Mouse (Mus musculus) ovary, postnatal 10 days (tissue): Measurements from ENCODE around the gene Trrap.
A peak's percentile ranks its signal among the peaks of the same experiment; 100 is the strongest.

Experiments used
- DNase-seq: peaks from one replicate; pipeline ENCODE4 v3.0.0; 2022; ENCODE audit warnings: low spot score

Gene Trrap

DNA sequence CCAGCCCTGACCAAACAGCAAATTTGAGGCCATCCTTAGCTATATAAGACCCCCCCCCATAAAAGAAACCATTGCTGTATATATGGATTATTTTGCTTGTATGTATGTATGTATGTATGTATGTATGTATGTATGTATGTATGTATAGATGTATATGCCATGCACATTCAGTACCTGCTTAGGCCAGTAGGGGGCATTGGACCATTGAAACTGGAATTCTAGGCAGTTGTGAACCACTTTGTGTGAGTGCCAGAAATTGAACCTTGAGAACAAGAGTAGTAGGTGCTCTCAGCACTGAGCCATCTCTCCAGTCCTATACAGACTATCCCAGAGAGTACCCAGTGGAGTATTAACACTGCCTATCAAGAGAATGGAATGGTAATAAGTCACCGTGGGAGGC is 104.2 kb downstream of the Trrap start:
- DNase-seq: no peak

DNA sequence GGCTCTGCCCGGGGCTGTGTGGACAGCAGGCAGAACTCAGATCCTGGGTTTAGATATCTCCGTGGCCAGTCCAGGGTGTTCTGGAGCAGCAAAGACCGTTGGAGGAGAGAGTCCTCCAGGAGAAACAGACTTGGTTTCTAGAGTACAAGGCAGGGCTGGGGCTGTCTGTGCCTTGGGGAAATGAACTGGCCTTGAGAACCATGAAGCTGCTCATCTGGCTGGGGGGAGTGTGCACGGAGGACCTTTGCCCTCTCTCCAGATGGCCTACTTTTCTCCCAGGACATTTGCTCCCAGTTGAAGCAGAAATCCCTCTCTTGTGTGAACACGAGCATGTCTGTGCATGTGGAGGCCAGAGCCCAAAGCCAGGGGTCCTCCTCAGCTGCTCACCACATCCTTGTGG is 104.8 kb downstream of the Trrap start:
- DNase-seq: no peak

DNA sequence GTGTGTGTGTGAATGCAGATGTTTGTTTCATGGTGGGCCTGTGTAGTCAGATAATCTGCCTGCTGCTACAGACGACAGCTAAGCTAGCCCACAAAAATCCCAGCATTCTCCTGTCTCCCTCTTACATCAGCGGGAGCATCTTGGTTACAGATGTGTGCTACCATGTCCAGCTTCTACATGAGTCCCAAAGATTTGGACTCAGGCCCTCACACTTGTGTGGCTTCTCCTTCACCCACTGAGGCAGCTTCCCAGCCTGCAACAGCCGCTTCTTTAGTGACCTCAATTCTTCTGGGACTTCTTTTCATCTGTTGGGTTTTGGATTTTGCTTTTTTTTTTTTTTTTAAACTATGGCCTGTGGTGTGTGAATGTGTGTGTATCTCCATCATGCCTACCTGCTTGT is 105.3 kb downstream of the Trrap start:
- DNase-seq: no peak

DNA sequence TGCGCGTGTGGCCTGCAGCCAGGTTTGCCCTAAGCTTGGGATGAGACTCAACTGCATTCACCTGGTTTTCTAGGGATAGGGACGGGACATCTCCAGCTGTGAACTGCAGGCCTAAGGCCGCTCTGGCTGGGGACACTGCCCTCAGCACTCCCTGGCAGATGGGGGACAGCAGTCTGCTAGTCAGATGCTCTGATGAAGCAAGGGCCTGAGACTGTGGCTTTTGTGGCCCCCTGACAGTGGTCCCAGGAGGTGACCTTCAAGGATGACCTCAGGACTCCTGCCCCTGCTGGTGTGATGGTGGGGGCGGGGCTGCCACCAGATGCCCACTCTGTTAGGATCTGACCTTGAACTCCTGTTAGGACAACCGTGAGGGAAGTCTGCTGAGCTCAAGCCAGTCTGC is 107.7 kb downstream of the Trrap start:
- no peak for DNase-seq

DNA sequence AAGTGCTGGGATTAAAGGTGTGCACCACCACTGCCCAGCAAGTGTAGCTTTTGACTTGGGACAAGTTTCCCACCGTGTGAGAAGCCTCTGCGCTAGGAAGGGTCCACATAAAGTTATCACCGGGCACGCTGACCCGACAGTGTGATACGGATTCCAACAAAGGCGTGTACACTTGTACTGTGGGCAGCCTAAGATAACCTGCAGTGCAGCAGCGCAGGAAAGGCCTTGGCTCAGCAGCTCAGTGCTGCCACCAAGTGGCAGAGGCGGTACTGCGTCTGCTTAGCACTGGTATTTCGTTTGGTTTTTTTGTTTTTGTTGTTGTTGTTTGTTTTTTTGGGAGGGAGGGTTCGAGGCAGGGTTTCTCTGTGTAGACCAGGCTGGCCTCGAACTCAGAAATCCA is 108.4 kb downstream of the Trrap start:
- DNase-seq: peak; percentile 41

DNA sequence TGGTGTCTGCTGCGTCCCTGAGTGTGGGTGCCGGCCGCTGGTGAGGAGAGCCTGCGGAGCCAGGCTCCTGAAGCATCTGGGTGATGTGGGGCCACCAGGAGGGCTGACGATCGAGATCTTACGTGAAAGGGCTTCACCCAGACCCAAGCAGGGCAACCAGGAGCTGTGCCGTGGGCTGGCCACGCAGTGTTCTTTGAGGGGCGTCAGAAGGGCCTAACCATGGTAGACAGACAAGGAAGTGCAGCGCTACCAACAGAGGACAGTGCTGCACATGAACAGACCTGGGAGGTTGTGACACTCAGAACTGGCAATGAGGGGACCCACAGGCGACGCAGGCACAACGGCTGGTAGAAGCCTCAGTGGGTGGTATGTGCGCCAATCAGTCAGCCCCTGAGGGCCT is 109.5 kb downstream of the Trrap start:
- no peak for DNase-seq

DNA sequence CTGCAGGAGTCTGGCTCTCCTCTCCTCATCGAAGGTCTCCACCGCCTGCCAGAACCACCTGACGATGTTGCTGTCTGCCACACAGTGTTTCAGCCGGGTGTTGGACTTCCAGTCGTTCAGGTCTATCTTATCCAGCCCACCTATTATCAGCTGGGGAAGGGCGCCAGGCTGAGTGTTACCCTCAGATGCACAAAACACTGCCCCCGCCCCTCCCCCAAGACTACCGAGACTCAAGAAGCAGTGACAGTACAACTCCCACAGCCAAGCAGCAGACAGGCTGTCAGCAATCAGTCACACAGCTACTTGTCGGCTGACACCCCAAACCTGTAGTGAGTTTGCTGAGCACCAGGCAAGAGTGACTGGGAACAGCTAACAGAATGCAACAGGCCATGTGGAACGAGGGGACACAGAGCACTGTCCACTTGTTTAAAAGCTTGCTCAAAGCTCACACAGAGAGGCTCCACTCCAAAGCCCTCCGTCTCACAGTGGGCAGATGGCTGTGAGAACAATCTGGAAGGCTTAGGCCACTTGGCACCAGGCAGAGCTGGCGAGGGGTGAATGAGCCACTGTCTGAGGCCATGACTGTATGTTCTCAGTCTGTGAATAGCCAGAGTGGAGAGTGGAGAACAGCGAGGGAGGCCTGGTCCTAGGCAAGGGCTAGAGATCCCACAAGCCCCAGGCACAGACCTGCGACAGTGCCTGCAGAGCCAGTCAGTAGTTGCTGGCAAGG is 114.3 kb downstream of the Trrap start:
- DNase-seq: no peak

DNA sequence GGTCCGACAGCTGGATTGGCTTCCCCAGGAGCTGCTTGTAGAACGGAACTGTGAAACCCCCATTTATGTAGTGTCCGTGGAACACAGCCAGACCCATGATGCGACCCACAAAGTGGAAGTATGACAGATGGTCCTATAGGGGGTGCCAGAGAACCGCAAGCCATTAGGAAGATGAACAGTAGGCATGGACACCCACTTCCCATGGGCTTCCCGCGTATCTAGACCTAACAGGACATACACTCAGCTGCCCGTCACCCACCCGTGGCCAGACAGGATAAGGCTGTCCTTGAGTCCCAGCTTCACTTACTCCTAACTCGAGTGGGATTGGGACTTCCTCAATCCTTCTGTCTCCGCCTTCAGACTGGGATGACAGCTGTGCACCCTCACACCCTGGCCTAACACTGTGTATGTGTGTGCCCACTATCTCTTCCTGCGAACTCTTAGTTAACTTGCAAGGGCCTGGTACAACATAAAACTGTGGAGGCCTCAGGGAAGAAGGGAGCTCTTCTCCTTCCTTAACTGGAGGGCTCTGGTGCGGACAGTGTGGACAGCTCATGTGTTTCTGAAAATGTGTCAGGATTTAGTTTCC is 117.2 kb downstream of the Trrap start:
- DNase-seq: no peak

DNA sequence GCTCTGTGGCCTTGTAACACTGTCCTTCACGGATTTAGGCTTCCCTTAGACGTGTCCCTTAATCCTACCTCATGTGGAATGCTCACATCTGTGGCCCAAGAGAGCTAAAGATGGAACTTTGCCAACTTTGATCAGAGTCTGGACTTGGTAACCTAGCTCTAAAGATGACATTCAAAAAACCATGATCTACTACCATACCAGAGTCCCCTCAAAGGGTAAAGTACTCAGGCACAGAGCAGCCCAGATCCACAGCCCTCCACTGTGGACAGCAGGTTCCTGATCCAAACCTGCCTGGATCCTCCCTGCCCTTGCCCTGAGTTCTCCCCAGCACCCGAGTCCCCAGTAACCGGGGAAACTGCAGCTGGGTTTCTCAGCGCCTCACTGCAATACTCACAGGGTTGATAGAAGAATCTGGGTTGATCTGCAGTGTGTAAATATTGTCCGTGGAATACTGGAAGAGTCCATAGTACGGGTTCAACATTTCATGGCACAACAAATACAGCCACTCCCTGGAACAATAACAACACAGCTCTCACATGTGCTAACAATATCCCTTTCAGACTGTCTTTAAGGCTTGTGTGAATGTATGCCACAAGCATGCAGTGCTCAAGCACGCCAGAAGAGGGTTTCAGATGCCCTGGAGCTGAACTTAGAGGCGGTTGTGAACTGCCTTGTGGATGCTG is 118.6 kb downstream of the Trrap start:
- DNase-seq: no peak

DNA sequence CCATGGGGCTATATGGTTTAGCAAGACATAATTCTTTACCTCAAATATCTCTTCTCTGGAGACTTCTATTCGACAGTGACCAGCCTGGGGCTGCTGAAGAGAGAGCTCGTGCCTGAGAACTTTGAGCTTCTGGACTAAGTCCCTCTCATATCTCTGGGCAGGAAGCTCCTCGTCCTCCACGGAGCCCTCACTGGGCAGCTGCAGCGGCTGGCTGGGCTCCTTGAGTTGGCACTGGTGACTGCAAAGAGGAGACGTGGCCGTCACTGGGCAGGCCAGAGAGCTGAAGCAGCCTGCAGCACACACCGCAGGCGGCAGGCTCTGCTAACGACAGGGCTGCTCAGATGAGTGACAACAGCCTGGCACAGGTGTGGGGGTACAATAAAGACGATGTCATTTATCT is 123.7 kb downstream of the Trrap start:
- DNase-seq: no peak

DNA sequence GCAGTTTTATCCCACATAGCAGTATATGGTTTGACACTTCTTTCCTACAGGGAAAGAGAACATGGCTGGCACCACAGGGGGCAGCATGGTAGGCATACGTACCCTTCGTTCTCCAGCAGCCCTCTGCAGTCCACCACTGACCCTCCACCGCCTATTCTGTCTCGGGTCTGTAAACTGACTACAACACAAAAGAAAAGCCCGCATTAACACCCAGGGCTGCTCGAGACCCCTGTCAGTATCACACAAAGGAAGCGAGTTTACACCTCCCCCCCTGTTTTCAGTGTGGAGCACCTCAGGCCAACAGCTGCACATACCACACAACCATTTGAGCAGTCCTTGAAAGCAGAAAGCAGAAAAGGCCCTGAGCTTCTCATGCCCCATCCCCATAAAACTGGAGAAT is 130.3 kb downstream of the Trrap start:
- DNase-seq: no peak

DNA sequence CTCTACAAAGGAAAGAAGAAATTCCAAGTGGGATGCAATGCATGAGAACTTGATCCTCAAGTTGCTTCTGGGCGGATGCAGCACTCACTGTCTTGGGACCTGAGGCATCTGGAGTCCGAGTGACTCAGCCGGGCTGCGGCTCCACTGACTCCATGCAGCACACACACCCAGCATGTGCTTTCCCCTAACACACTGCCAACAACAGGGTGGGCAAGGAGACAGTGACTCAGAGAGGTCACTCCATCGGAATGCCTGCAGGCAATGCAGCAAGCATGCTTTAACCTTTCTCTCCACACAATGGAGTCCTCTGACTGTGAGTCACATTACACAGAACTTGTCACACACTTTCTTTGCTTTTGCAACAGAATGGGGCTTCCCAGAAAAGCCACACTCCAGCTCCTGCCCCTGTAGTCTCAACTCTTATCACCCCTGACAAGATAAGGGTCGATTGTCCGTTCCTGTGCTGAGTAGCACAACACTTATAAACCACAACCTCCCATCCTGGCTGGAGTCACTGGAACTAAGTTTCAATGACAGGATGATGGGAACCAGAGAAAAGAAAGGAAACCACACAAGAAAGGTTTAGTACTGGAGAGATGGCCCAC is 131.0 kb downstream of the Trrap start:
- no peak for DNase-seq

DNA sequence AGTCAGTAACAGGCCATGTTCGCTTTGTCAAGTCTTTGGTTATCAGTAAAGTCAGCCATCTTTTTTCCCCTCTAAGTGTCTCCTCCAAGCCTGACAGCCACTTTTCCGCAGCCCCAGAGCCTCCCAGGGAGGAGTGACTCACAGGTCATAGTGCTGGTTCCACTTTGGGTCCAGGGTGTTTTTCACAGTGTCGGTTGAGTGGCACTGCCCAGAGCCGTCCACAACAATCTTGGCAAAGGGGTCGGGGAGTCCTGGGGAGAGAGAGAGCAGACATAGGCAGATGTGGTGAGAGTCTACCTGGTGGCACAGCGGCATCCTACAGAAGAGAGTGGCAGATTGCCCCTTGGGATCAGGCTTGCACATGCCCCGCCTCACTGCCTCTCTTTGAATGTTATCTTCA is 133.5 kb downstream of the Trrap start:
- DNase-seq: no peak

DNA sequence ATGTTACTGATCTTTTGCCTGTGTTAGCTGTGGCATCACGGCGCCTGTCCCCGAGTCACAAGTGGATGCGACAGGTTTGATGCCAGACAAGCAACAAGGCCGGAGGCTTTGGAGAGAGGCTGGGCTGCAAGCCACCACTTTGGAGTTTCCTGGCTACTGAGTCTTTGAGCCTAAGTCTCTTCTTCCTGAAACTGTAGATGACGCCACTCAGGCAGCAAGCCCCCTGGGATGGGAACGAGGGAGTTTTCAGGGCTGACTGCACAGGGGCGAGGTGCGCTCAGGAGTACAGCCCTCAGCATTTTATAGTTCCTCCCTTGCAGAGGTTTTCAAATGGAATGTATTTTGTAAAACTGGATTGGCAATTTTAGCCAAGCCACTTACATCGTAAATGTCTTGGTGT is 134.3 kb downstream of the Trrap start:
- no peak for DNase-seq

DNA sequence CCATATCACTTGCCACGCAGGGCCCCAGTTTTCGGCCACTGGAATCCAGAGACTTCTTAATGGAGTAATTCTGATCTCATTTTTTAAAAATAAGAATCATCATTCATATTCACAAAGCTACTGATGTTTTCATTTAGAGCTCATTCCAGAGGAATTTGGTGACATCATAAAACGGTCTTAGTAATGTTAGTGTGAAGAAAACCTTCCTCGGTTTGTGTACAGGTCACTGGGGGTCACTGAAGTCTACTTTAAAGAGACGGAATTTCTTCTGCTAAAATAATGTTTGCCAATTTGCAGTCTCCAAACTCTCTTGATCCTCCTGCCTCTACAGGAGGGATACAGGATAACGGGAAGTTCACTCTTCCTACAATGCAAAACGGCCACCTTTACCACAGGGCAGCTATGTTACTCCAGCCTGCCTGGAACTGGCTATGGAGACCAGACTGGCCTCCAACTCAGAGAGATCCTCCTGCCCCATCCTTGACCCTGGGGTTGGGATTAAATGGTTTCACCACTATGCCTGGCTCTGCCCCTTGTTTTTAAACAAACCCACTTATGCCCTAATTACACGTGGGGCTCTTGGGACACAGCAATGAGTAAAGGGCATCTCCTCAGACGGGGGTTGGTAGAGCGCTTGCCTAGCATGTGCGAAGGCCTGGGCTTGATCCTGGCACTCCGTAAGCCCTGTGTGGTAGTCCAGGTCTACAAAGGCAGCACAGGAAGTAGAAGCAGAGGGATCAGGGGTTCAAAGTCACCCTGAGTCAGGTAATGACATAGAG is 137.0 kb downstream of the Trrap start:
- DNase-seq: no peak

DNA sequence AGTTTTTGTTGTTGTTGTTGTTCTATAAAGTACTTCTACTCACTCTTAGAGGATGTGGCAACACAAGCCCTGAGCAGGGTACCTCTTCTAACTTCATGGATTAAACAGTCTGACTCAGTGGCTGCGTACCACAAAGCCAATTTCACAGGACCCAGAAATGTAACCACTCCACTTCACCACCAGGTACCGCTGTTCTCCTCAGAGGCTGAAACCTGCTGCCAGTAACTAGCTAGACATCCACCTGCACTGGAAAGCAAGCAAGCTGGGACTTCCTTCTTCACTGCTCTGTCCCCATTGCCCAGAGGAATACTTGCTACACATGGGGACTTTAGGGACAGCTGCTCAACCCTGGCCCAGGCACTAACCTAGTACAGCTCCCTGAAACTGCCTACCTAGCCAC is 140.1 kb downstream of the Trrap start:
- no peak for DNase-seq
